Mouse (Mus musculus) midbrain, embryonic 14.5 days (tissue): ENCODE measurements around the gene D6Wsu163e. TPM values are rescaled to one million over a fixed set of nuclear protein-coding genes. Genes with fewer than 3 reads are reported as not detected.
A peak's percentile ranks its signal among the peaks of the same experiment; 100 is the strongest.

Source experiments
- ATAC-seq: fragments of 200-750 bp; cut with Nextera tagmentation; 2 replicates; pipeline ENCODE4 v1.8.0; 2017; ENCODE audit warnings: moderate number of reproducible peaks, moderate library complexity; ENCODE audit not compliant: low FRiP score, low TSS enrichment
- DNase-seq: peaks from one replicate; pipeline ENCODE4 v3.0.0-alpha.2; 2015
- H3K27ac ChIP-seq: fragments of 300-500 bp; sonication (generic); replicated peaks from 2 replicates; pipeline ENCODE4 v1.5.1; 2014; ENCODE audit warnings: mild to moderate bottlenecking, low read depth, low read length, moderate library complexity
- H3K27me3 ChIP-seq: fragments of 300-500 bp; sonication (generic); 2 replicates; pipeline ENCODE4 v1.6.1; 2014; ENCODE audit warnings: low read length, control low read depth, mixed read lengths; ENCODE audit not compliant: control insufficient read depth, insufficient read depth
- H3K36me3 ChIP-seq: fragments of 300-500 bp; sonication (generic); 2 replicates; pipeline ENCODE4 v1.6.1; 2014; ENCODE audit warnings: low read length, control low read depth; ENCODE audit not compliant: control insufficient read depth, insufficient read depth
- H3K4me1 ChIP-seq: fragments of 300-500 bp; sonication (generic); 2 replicates; pipeline ENCODE4 v1.6.1; 2014; ENCODE audit warnings: mild to moderate bottlenecking, antibody characterized with exemption, low read length, control low read depth; ENCODE audit not compliant: control insufficient read depth, insufficient read depth
- H3K4me2 ChIP-seq: fragments of 300-500 bp; sonication (generic); 2 replicates; pipeline ENCODE4 v1.6.1; 2014; ENCODE audit warnings: mild to moderate bottlenecking, low read length, moderate library complexity
- H3K4me3 ChIP-seq: fragments of 300-500 bp; sonication (generic); replicated peaks from 2 replicates; pipeline ENCODE4 v1.5.1; 2014; ENCODE audit warnings: low read depth, low read length
- H3K9ac ChIP-seq: fragments of 300-500 bp; sonication (generic); replicated peaks from 2 replicates; pipeline ENCODE4 v1.6.1; 2014; ENCODE audit warnings: mild to moderate bottlenecking, low read length, moderate library complexity
- H3K9me3 ChIP-seq: fragments of 300-500 bp; sonication (generic); 2 replicates; pipeline ENCODE4 v1.6.1; 2016; ENCODE audit warnings: low read length, control low read depth, mixed read lengths; ENCODE audit not compliant: control insufficient read depth
- WGBS: fragments of 180-500 bp; shearing (Covaris S2); extraction: QIAGEN DNeasy Blood & Tissue Kit; methylation state at CpG from one replicate; pipeline ENCODE4 v1.1.7; 2014; 5-methylcytosine and 5-hydroxymethylcytosine counted together
- polyA plus RNA-seq: library from polyadenylated mRNA; unstranded; fragments of >200 nt; fragmentation: Nextera tagmentation; extraction: Ambion mirVana; gene quantifications from 2 replicates; pipeline ENCODE4 v1.2.1, GENCODE M21; 2014

D6Wsu163e gene
- polyA plus RNA-seq, 1 experiment from 2014 or later, result 34.8 TPM

GRCm38 (mm10) chr6:127014906-127015770 lies 75.4 kb downstream of the D6Wsu163e start, which contains the start of gene Fgf6:
Gene Fgf6 (plus strand): TSS chr6:127015586.
- no peak within 1 kb of the TSS for H3K4me2 ChIP-seq
- ATAC-seq, result no peak

GRCm38 (mm10) chr6:127019254-127019653 lies 79.5 kb downstream of the D6Wsu163e start:
- no peaks in the 10 kb centered on the region for H3K36me3 ChIP-seq
- no peak overlapping the region for H3K9ac ChIP-seq
- H3K27ac ChIP-seq, result no peak overlapping the region
- WGBS, result 13% methylated on average over 6 of the region's 6 CpGs
- H3K4me1 ChIP-seq, result peaks cover 14% of the 10 kb centered on the region; the same call in 1 of the 2 replicates
- no peak overlapping the region for H3K4me3 ChIP-seq
- no peak for ATAC-seq
- H3K4me2 ChIP-seq, result no peak overlapping the region
- H3K27me3 ChIP-seq, result no peaks in the 10 kb centered on the region
- no peak for DNase-seq
- H3K9me3 ChIP-seq, result no peaks in the 10 kb centered on the region

More at GRCm38 (mm10) chr6:127014906-127015770, 75.4 kb downstream of the D6Wsu163e start, which contains the start of gene Fgf6:
- Histone ChIP-seq H3K27ac (no peak within 1 kb of the TSS), H3K9me3 (no peaks in the 10 kb centered on the region), H3K9ac (no peak within 1 kb of the TSS), H3K4me3 (no peak within 1 kb of the TSS), H3K36me3 (no peaks in the 10 kb centered on the region), H3K4me1 (0 out of 2 replicates have a peak, but pooled peaks cover 8% of the 10 kb centered on the region), H3K27me3 (no peaks in the 10 kb centered on the region)
- 82% methylated on average over 26 of the region's 26 CpGs for whole genome bisulfite sequencing
- no peak for DNase-seq

- no peaks in the 10 kb centered on the region for H3K9me3 ChIP-seq
- ATAC-seq, result no peak
- peaks cover 14% of the 10 kb centered on the region; the same call in 1 of the 2 replicates for H3K4me1 ChIP-seq
- DNase-seq, result peak; percentile 13
- H3K9ac ChIP-seq, result no peak overlapping the region
- no peaks in the 10 kb centered on the region for H3K27me3 ChIP-seq
- no peaks in the 10 kb centered on the region for H3K36me3 ChIP-seq
- H3K4me3 ChIP-seq, result no peak overlapping the region
- H3K4me2 ChIP-seq, result no peak overlapping the region
- 17% methylated on average over 13 of the region's 13 CpGs for WGBS
- no peak overlapping the region for H3K27ac ChIP-seq
Observed at GRCm38 (mm10) chr6:127020431-127020830, 80.7 kb downstream of the D6Wsu163e start.

- no peaks in the 10 kb centered on the region for H3K36me3 ChIP-seq
- ATAC-seq (no peak), DNase-seq (no peak)
- no peaks in the 10 kb centered on the region for H3K9me3 ChIP-seq
- no peak overlapping the region for H3K9ac ChIP-seq
- no peaks in the 10 kb centered on the region for H3K27me3 ChIP-seq
- H3K27ac ChIP-seq, result no peak overlapping the region
- peaks cover 6% of the 10 kb centered on the region; the same call in 1 of the 2 replicates for H3K4me1 ChIP-seq
- H3K4me3 ChIP-seq, result no peak overlapping the region
- H3K4me2 ChIP-seq, result no peak overlapping the region
- 82% methylated on average over 7 of the region's 7 CpGs for WGBS
Observed at GRCm38 (mm10) chr6:127024836-127025235, 85.1 kb downstream of the D6Wsu163e start.

Other genes starting within 250 kb of the D6Wsu163e start
- 13.3 and 14.3 TPM in 2 replicates for gene Kcna6, start 199.3 kb upstream of the D6Wsu163e start, polyA plus RNA-seq
- 170 and 174 TPM in 2 replicates for gene Ndufa9, start 90.8 kb upstream of the D6Wsu163e start, polyA plus RNA-seq
- gene Akap3, start 86.9 kb upstream of the D6Wsu163e start, polyA plus RNA-seq, result 0.07 and 0.09 TPM in 2 replicates
- not detected in 2 replicates for gene Dyrk4, start 18.1 kb upstream of the D6Wsu163e start, polyA plus RNA-seq
- gene Rad51ap1, start 375 bp upstream of the D6Wsu163e start, polyA plus RNA-seq, result 13.2 and 14.8 TPM in 2 replicates
- not detected in 2 replicates for gene Fgf6, start 75.6 kb downstream of the D6Wsu163e start, polyA plus RNA-seq
- gene Fgf23, start 132.9 kb downstream of the D6Wsu163e start, polyA plus RNA-seq, result 0.18 TPM in 1 of 2 replicates, not detected in the other
- 5.0 and 6.5 TPM in 2 replicates for gene Tigar, start 169.6 kb downstream of the D6Wsu163e start, polyA plus RNA-seq
- gene Ccnd2, start 212.2 kb downstream of the D6Wsu163e start, polyA plus RNA-seq, result 252 and 477 TPM in 2 replicates